Mouse (Mus musculus) frontal cortex, adult 2 months (tissue): Measurements from ENCODE around the gene Gm11983. TPM values are rescaled to one million over a fixed set of nuclear protein-coding genes. Genes with fewer than 3 reads are reported as not detected.

ENCODE experiments used
- DNase-seq, 2 experiments: peaks; one replicate each; pipeline ENCODE4 v3.0.0; 2022; ENCODE audit warnings: low spot score in 1 of 2; ENCODE audit errors: extremely low spot score in 1 of 2
- polyA plus RNA-seq: library from polyadenylated mRNA; depleted of rRNA; stranded (reverse); fragments of >200 nt; gene quantifications from 2 replicates; pipeline ENCODE4 v1.2.3, GENCODE M21; 2012; rRNA removed

Gm11983 gene
- polyA plus RNA-seq, 1 experiment, result 0.06 TPM

- no peak for DNase-seq
Measured at GRCm38 (mm10) chr11:6790690-6791089, 46.8 kb downstream of the Gm11983 start.

Other genes with a start within 250 kb of the Gm11983 start
- 52.2 and 64.5 TPM in 2 replicates for gene Nacad, start 231.6 kb downstream of the Gm11983 start, polyA plus RNA-seq
- gene Tbrg4, start 211.6 kb downstream of the Gm11983 start, polyA plus RNA-seq, result 59.8 and 64.9 TPM in 2 replicates
- gene Wap, start 199.0 kb downstream of the Gm11983 start, polyA plus RNA-seq, result not detected in 2 replicates
- gene Ramp3, start 179.1 kb downstream of the Gm11983 start, polyA plus RNA-seq, result 18.5 and 30.4 TPM in 2 replicates
- gene Adcy1, start 225.8 kb upstream of the Gm11983 start, polyA plus RNA-seq, result 93.6 and 108 TPM in 2 replicates